Mouse (Mus musculus) CD4-positive, CD25-positive, alpha-beta regulatory T cell (primary cell): Measurements from ENCODE around the gene Olfr1462. TPM values are rescaled to one million over a fixed set of nuclear protein-coding genes. Genes with fewer than 3 reads are reported as not detected.

ENCODE experiments used
- polyA plus RNA-seq: library from polyadenylated mRNA; unstranded; fragments of 100-300 nt; shearing (Covaris generic); gene quantifications from one replicate; pipeline ENCODE4 v1.2.1, GENCODE M21; 2017

The Olfr1462 gene
- not detected for polyA plus RNA-seq

GRCm38 (mm10) chr19:13185434-13185833 lies at the start of gene Olfr1462:
Gene Olfr1462, plus strand, starts transcription at chr19:13185734.

GRCm38 (mm10) chr19:13149449-13149848 lies 36.1 kb upstream of the Olfr1462 start, which contains the start of gene Olfr1459:
Gene Olfr1459, minus strand, starts transcription at chr19:13149549.

DNA sequence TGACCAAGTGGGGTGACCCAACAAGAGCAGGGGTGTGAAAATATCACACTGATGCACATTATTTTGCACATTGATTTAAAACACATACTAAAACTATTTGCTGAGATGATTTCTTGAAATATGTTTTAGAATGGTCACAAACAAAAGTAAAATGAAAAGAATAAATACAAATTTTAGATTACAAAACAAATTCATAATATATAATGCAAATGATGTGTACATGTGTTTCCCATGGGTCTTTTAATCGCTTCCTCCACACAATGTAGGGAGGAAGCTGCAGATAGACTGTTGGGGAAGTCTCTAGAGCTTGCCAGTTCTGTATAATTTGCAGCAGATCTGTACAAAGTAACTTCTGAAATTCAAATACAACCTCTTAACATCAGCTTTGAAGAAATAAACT lies 22.8 kb upstream of the Olfr1462 start, which contains the start of gene Olfr1461:
Gene Olfr1461, plus strand, starts transcription at position 301 of the 400 bp plus-strand sequence.

DNA sequence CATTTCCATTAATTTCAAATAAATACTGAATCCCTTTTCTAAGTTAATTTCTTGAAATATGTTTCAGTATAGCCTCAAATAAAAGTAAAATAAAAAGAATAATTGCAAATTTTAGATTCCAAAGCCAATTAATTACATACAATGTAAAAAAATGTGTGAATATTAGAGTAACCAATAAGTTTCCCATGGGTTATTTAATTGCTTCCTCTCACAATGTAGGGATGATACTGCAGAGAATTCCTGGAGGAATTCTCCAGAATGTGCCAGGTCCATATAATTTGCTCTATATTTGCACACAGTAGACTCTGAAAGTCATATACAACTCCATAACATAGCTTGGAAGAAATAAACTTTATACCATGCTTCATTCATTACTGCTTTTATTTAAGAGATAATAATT lies 45.5 kb downstream of the Olfr1462 start, which contains the start of gene Olfr1463:
Gene Olfr1463, plus strand, starts transcription at position 301 of the 400 bp plus-strand sequence.

Other genes starting within 250 kb of the Olfr1462 start
- gene Olfr1450, start 235.5 kb upstream of the Olfr1462 start, polyA plus RNA-seq, result not detected
- gene Olfr1451, start 190.7 kb upstream of the Olfr1462 start, polyA plus RNA-seq, result 0.19 TPM
- gene Olfr1453, start 157.4 kb upstream of the Olfr1462 start, polyA plus RNA-seq, result not detected
- gene Olfr1454, start 125.1 kb upstream of the Olfr1462 start, polyA plus RNA-seq, result not detected
- gene Olfr1457, start 87.8 kb upstream of the Olfr1462 start, polyA plus RNA-seq, result not detected
- gene Olfr1458, start 79.0 kb upstream of the Olfr1462 start, polyA plus RNA-seq, result not detected
- not detected for gene Olfr1459, start 36.2 kb upstream of the Olfr1462 start, polyA plus RNA-seq
- not detected for gene Olfr1461, start 22.7 kb upstream of the Olfr1462 start, polyA plus RNA-seq
- gene Olfr1463, start 45.6 kb downstream of the Olfr1462 start, polyA plus RNA-seq, result not detected
- not detected for gene Olfr1465, start 129.8 kb downstream of the Olfr1462 start, polyA plus RNA-seq
- gene Olfr1466, start 153.1 kb downstream of the Olfr1462 start, polyA plus RNA-seq, result not detected
- 0.05 TPM for gene Olfr1467, start 176.5 kb downstream of the Olfr1462 start, polyA plus RNA-seq
- gene Olfr1469, start 222.1 kb downstream of the Olfr1462 start, polyA plus RNA-seq, result 0.25 TPM